Mouse (Mus musculus) left cerebral cortex, adult 18-20 months (tissue): ENCODE measurements around the gene Bmpr1b. TPM values are rescaled to one million over a fixed set of nuclear protein-coding genes. Genes with fewer than 3 reads are reported as not detected.

ENCODE experiments used
- DNase-seq, 2 experiments: peaks; one replicate each; pipeline ENCODE4 v3.0.0; 2021 to 2022; ENCODE audit warnings: low spot score in 2 of 2, mixed read lengths in 1 of 2
- total RNA-seq, 2 experiments: library from RNA; stranded (reverse); gene quantifications; 2 replicates each; pipeline ENCODE4 v1.2.3; 2021

Gene Bmpr1b
- total RNA-seq, 2 experiments from 2014 or later = 18.6 to 21.6 TPM

DNA sequence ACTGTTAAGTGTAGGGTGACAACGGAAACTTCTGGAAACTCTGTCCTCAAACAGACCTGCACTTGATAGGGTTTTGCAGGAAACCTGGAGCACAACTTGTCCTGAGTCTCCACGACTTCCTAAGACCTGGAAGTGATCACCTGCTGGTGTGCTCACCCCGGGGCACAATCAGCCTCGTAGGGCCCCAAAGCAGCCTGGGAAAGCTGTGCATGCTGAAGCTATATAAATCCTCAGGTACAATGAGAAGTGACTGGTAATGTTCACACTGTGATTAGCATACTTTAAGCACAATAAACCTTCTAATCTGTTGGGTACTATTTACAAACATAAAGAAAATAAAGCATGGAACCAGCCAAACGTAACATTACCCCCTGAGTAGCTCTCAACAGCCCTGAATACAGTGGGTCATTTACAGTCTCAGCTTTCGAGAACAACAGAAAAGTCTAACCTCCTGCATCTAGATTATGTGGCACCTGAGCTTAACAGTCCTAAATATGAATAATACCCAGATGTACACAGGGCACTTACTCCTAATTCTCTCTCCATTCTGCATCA is 54.4 kb downstream of the Bmpr1b start:
- DNase-seq = no peak

DNA sequence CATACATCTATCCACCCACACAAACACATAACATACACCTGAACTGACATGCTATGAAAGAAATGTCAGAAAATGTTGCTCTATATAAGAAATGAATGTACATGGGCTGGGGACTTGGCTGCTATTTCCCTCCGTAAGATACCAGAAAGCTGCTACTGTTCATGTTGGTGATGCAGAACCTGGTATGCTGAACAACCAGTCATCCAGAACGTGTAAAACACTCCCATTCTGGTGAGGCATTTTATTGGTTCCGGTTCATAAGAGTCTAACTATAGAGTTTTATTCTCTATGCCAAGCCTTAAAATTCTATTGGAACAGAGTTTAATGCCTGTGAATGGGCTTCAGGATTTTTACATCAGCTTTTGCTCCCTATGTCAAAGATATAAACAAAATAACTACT is 55.0 kb downstream of the Bmpr1b start:
- no peak for DNase-seq

DNA sequence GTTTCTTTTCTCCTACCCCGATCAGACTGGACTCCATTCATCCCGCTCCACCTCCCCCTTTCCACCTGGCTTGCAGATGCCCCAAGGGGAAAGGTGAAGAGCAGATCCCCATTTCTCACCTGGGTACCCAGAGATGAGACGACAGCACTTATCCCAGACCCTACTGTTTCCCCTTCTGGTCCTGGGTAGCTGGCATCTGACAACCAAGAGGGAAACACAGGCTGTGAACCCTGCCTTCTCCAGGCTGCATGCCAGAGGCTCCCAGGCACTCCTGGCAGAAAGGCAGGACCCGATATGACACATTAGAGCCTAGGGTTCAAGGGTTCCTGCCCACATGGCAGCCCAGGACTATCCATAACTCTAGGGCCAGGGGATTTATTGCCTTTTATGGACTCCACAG is 56.0 kb downstream of the Bmpr1b start:
- DNase-seq = no peak

DNA sequence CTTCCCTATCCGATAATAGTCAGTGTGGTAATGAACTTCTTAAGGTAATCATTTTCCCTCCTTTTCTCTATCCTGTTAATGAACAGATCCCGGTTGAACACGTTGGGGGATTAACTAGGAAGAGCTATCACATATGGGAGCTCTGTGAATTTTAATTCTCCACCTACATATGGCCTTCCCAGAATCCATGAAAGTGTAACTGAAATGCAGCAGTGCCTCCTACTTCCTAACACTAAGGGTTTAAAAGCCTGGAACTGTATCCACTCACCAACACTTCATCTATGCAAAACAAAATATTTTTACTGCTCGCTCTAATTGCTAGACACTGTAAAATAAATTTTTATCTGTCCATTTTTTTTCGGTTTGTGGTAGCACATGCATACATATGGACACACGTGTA is 63.0 kb downstream of the Bmpr1b start:
- no peak for DNase-seq

- DNase-seq = no peak
Observed at GRCm38 (mm10) chr3:142104027-142104805, 65.0 kb downstream of the Bmpr1b start.

DNA sequence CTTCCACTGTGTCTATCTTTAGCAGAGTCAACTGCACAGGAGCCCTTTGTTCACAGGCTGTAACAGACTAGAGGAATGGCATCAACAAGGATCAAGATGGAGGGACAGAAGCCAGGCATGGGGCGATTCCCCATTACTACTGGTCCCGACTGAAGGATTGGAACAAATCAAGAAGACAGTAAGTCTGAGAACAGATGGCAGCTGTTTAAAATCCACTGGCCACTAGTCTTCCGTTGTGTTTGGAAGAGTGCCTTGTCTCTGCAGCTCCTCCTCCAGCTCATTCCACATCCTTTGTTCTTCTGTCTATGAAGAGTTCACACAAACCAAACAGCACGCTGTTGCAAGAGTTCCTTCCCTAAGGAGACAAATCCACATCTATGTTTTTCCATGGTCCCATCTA is 65.6 kb downstream of the Bmpr1b start:
- no peak for DNase-seq

GRCm38 (mm10) chr3:142099151-142099550 is 70.1 kb downstream of the Bmpr1b start:
- no peak for DNase-seq

GRCm38 (mm10) chr3:142094049-142094448 is 75.2 kb downstream of the Bmpr1b start:
- DNase-seq = no peak

- DNase-seq = no peak
Observed at GRCm38 (mm10) chr3:142089684-142090083, 79.5 kb downstream of the Bmpr1b start.

GRCm38 (mm10) chr3:142085938-142086337 is 83.3 kb downstream of the Bmpr1b start:
- DNase-seq = no peak

DNA sequence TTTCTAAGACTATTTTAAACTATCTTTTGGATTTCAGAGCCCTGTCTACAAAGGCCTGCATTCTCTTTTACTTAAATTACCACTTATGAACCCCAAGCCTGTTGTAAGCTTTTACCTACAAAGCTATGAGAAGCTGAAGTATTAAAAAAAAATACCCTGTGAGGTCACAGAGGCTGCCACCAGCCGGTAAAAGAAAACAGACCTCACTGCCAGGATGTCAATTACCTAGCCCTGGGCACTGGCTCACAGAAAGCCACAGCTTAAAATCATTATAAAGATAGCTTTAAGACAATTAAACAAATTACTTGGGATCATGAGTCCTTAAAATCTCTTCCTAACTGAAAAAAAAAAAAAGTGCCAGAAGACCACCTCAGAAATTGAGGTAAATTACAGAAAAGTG is 85.1 kb downstream of the Bmpr1b start:
- no peak for DNase-seq

GRCm38 (mm10) chr3:142077723-142078302 is 91.4 kb downstream of the Bmpr1b start:
- DNase-seq = no peak

GRCm38 (mm10) chr3:142071601-142072000 is 97.6 kb downstream of the Bmpr1b start:
- no peak for DNase-seq

- no peak for DNase-seq
Observed at GRCm38 (mm10) chr3:142066792-142067346, 102.4 kb downstream of the Bmpr1b start.

DNA sequence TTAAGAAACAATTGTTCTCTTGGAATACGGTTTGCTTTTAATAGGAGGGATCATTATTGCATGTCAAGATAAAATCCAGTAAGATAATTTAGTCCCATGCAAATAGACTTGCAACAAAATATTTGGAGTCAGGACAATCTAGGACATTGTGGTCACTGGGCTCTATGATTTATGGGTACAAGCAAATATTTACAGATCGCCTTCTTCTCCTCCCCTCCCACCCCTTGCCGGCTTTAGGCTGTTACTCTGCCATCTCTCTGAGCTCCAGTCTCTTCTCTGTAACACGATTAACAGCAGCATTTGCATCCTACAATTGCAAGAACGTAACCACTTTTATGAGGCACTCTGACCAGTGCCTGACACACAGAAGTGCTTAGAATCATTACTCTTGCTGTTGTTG is 104.1 kb downstream of the Bmpr1b start:
- DNase-seq = no peak

DNA sequence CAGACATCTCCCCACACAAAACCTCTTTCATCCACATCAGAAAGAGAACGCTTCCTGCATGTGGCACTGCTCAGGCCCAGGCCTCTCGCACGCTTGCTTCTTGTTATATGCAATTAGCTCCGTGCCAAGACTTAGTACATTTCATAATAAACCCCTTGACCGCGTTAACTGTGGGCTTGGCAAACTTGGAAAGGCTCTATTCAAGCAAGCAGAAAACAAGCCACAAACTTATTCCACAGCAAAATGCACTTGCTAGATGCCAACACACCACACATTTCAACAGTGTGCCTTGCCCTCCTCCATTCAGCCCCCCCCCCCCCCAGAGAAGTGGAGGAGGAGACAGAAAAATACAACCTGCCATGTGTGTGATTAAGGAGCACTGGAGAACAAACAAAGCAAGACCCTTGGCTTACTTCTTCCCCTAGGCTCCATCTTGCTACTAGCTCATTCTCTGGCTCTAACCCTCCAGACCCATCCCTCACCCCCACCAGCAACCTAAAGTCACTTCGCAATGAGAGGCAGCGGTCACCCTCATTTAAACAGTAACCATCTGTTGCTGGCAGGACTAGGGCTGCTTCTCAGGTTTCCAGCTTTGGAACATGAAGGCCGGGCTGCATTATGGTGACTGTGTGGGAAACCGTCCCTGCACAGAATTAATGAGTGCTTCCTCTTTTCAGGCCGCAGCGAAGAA is 105.5 kb downstream of the Bmpr1b start:
- no peak for DNase-seq

DNA sequence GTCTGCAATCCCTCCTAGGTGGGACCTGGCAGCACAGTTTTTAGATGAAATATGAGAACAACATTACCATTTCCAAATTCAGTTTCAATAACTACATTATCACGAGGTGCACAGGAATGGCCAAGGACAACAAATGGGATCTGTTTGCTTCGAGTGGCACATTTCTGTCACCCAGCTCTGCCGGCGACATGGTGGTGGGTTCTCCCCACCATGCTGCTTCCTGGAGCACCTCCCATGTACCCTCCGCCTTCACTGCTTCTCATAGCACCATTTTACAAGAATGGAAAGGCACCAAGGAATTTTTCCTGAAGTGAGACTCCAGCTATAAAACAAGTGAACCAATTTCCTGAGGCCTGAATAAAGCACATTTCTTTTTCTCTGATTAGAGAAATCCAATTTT is 108.0 kb downstream of the Bmpr1b start:
- no peak for DNase-seq

DNA sequence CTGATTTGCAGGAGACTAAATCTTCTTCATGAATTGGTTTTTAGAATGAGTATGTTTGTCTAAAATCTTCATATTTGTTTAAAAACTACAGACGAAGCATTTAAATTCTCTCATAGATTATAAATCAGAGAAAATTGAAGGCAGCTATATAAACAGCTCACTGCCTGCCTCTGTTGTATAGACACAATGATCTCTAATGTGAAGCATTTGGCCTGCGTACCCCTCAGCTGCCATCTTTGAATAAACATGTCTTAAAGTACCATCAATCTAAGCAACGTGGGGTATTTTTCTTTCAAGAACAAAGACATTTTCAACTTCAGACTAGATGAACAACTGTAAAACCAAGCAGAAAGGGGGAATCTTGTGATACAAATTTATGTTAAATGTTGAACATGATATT is 109.3 kb downstream of the Bmpr1b start:
- DNase-seq = no peak

DNA sequence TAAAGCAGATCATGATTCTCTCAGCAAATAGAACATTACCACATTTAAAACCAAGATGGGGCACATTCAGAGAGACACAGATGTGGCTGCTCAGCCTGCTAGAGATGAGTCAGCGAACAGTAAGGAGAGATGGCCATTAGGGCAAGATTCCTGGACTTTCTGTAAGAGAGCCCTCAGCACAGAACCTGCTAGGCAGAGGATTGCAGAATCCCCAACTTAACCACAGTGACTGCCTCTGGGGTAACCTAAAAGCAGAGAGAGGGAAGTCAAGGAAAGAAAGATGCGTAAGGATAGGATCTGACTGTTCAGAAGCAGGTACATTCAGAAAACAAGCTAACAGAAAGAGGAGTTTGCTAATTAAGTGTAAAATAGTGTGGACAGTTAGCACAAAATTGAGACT is 118.5 kb downstream of the Bmpr1b start:
- DNase-seq = no peak

DNA sequence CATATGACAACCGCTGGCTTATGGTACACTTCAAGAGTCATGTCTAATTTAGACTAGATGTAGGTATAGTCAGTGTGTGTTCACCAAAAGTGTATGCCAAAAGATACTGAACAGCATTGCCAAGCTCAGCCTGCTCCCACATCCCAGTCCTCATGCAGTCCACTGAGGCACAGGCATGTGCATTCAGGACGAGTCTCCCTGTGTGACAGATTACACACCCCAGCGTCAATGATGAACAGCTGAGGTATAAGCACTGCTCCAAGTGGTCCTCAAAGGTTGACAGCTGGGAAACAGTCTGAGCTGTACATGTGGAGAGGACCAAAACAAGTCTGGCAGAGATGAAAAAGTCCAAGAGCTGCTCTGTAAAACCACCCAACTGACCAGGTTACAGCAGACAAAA is 119.6 kb downstream of the Bmpr1b start:
- no peak for DNase-seq

- no peak for DNase-seq
Observed at GRCm38 (mm10) chr3:142049093-142049492, 120.1 kb downstream of the Bmpr1b start.

- no peak for DNase-seq
Observed at GRCm38 (mm10) chr3:142048493-142048892, 120.7 kb downstream of the Bmpr1b start.
